Mouse (Mus musculus): ENCODE data around the gene Slc51b. TPM values are rescaled to one million over a fixed set of nuclear protein-coding genes. Genes with fewer than 3 reads are reported as not detected.

The Slc51b gene
- total and polyA plus RNA-seq, 3 experiments: not detected

- in situ Hi-C loops (cut with MboI; ENCODE audit: low pct_ligation_motif_present, low pct_unique_long_range_greater_than_20kb, low sequenced_read_pairs): loop anchor here (5.0 kb wide), 1 partner anchor 45 kb away; no protein-coding TSS in a partner anchor
- H3K4me2 ChIP-seq (ENCODE audit: insufficient read depth, low read depth, poor library complexity, severe bottlenecking): no peak overlapping the region
- dilution Hi-C loops (cut with MboI; ENCODE audit: extremely low pct_ligation_motif_present, extremely low pct_unique_long_range_greater_than_20kb, low sequenced_read_pairs): no loop called here
- peaks cover 0 to 4% of the 10 kb centered on the region in 2 experiments for H3K36me3 ChIP-seq (replicated peaks in 1 of 2; ENCODE audit: control insufficient read depth in 1 of 2, insufficient read depth in 1 of 2, low read length in 1 of 2)
- H3K27ac ChIP-seq (ENCODE audit: insufficient read depth, low read depth): no peak overlapping the region
- H3K4me3 ChIP-seq (replicated peaks in 1 of 3; ENCODE audit: low read depth in 2 of 3, low read length in 2 of 3, poor library complexity in 1 of 3): no peak overlapping the region
- H3K4me1 ChIP-seq (ENCODE audit: control insufficient read depth in 1 of 2, insufficient read depth in 2 of 2): peaks cover 0 to 4% of the 10 kb centered on the region in 2 experiments; a peak in 1 of 4 replicates
- TF ChIP-seq POLR2AphosphoS2 (IDR thresholded peaks at IDR 0.05; ENCODE audit: low read depth, low read length): no peak
- TF ChIP-seq RCOR1 (conservative IDR thresholded peaks at IDR 0.05; ENCODE audit: low read depth, low read length): no peak
- TF ChIP-seq CHD1 (IDR thresholded peaks at IDR 0.05; ENCODE audit: low read depth, low read length): no peak
- H3K9ac ChIP-seq (ENCODE audit: insufficient read depth, low read depth): no peak overlapping the region
- no peaks in the 10 kb centered on the region for H3K27me3 ChIP-seq (replicated peaks)
- no peak for DNase-seq (ENCODE audit: extremely low read depth)
- H3K9me3 ChIP-seq (replicated peaks; ENCODE audit: low read length): no peaks in the 10 kb centered on the region
- no peaks in the 10 kb centered on the region for H3K79me2 ChIP-seq (replicated peaks; ENCODE audit: control insufficient read depth, extremely low read depth, insufficient read depth, poor library complexity, severe bottlenecking)
These were observed 40.6 kb downstream of the Slc51b start for GRCm38 (mm10) chr9:65382031-65382750.

- Histone ChIP-seq H3K36me3 (replicated peaks in 1 of 2; ENCODE audit: control insufficient read depth in 1 of 2, insufficient read depth in 1 of 2, low read length in 1 of 2) (peaks cover 0 to 9% of the 10 kb centered on the region in 2 experiments), H3K27me3 (replicated peaks) (no peaks in the 10 kb centered on the region), H3K4me3 (replicated peaks in 1 of 3; ENCODE audit: low read depth in 2 of 3, low read length in 2 of 3, poor library complexity in 1 of 3) (no peak overlapping the region), H3K9ac (ENCODE audit: insufficient read depth, low read depth) (no peak overlapping the region), H3K4me1 (ENCODE audit: control insufficient read depth in 1 of 2, insufficient read depth in 2 of 2) (peaks cover 0 to 4% of the 10 kb centered on the region in 2 experiments; a peak in 1 of 4 replicates), H3K27ac (ENCODE audit: insufficient read depth, low read depth) (no peak overlapping the region), H3K9me3 (replicated peaks; ENCODE audit: low read length) (no peaks in the 10 kb centered on the region), H3K4me2 (ENCODE audit: insufficient read depth, low read depth, poor library complexity, severe bottlenecking) (no peak overlapping the region), H3K79me2 (replicated peaks; ENCODE audit: control insufficient read depth, extremely low read depth, insufficient read depth, poor library complexity, severe bottlenecking) (no peaks in the 10 kb centered on the region)
- TF ChIP-seq POLR2A (IDR thresholded peaks at IDR 0.05; ENCODE audit: low read depth, low read length): no peak
- TF ChIP-seq JUN (IDR thresholded peaks at IDR 0.05; ENCODE audit: insufficient read depth, low read depth, low read length): no peak
- TF ChIP-seq EP300 (IDR thresholded peaks at IDR 0.05; ENCODE audit: low read length): no peak
- in situ Hi-C loops (cut with MboI; ENCODE audit: low pct_ligation_motif_present, low pct_unique_long_range_greater_than_20kb, low sequenced_read_pairs): loop anchor here (5.0 kb wide), 1 partner anchor 46 kb away; no protein-coding TSS in a partner anchor
- dilution Hi-C loops (cut with MboI; ENCODE audit: extremely low pct_ligation_motif_present, extremely low pct_unique_long_range_greater_than_20kb, low sequenced_read_pairs): no loop called here
- DNase-seq (ENCODE audit: extremely low read depth): no peak
These were observed 41.7 kb downstream of the Slc51b start for GRCm38 (mm10) chr9:65381017-65381590.

- H3K36me3 ChIP-seq (replicated peaks in 1 of 2; ENCODE audit: control insufficient read depth in 1 of 2, insufficient read depth in 1 of 2, low read length in 1 of 2): peaks cover 0 to 22% of the 10 kb centered on the region in 2 experiments
- peaks cover 0 to 4% of the 10 kb centered on the region in 2 experiments; a peak in 1 of 4 replicates for H3K4me1 ChIP-seq (ENCODE audit: control insufficient read depth in 1 of 2, insufficient read depth in 2 of 2)
- no peak for TF ChIP-seq CTCF (conservative IDR thresholded peaks at IDR 0.05 in 1 of 2, IDR thresholded peaks at IDR 0.05 in 1 of 2; ENCODE audit: low read depth in 2 of 2, low read length in 2 of 2)
- no peak for TF ChIP-seq POLR2A (IDR thresholded peaks at IDR 0.05; ENCODE audit: low read depth, low read length)
- no peak for TF ChIP-seq ETS1 (conservative IDR thresholded peaks at IDR 0.05; ENCODE audit: low read depth, low read length)
- no peak for TF ChIP-seq MAFK (IDR thresholded peaks at IDR 0.05; ENCODE audit: insufficient replicate concordance, low read length)
- TF ChIP-seq NRF1 (IDR thresholded peaks at IDR 0.05; ENCODE audit: low read depth, low read length): no peak
- TF ChIP-seq TBP (conservative IDR thresholded peaks at IDR 0.05; ENCODE audit: low read depth, low read length): no peak
- TF ChIP-seq KAT2A (IDR thresholded peaks at IDR 0.05; ENCODE audit: insufficient replicate concordance, low read length): no peak
- no peak for TF ChIP-seq ZNF384 (IDR thresholded peaks at IDR 0.05; ENCODE audit: low read depth, low read length)
- TF ChIP-seq CHD2 (IDR thresholded peaks at IDR 0.05; ENCODE audit: low read length): no peak
- TF ChIP-seq JUN (IDR thresholded peaks at IDR 0.05; ENCODE audit: insufficient read depth, low read depth, low read length): no peak
- TF ChIP-seq USF2 (conservative IDR thresholded peaks at IDR 0.05; ENCODE audit: low read depth, low read length): no peak
- TF ChIP-seq MYC (IDR thresholded peaks at IDR 0.05; ENCODE audit: low read depth, low read length): no peak
- dilution Hi-C loops (cut with MboI; ENCODE audit: extremely low pct_ligation_motif_present, extremely low pct_unique_long_range_greater_than_20kb, low sequenced_read_pairs): no loop called here
- H3K27ac ChIP-seq (ENCODE audit: insufficient read depth, low read depth): no peak overlapping the region
- no peak overlapping the region for H3K9ac ChIP-seq (ENCODE audit: insufficient read depth, low read depth)
- H3K4me2 ChIP-seq (ENCODE audit: insufficient read depth, low read depth, poor library complexity, severe bottlenecking): no peak overlapping the region
- in situ Hi-C loops (cut with MboI; ENCODE audit: low pct_ligation_motif_present, low pct_unique_long_range_greater_than_20kb, low sequenced_read_pairs): no loop called here
- H3K9me3 ChIP-seq (replicated peaks; ENCODE audit: low read length): no peaks in the 10 kb centered on the region
- H3K27me3 ChIP-seq (replicated peaks): no peaks in the 10 kb centered on the region
- no peaks in the 10 kb centered on the region for H3K79me2 ChIP-seq (replicated peaks; ENCODE audit: control insufficient read depth, extremely low read depth, insufficient read depth, poor library complexity, severe bottlenecking)
- no peak overlapping the region for H3K4me3 ChIP-seq (replicated peaks in 1 of 3; ENCODE audit: low read depth in 2 of 3, low read length in 2 of 3, poor library complexity in 1 of 3)
- DNase-seq (ENCODE audit: extremely low read depth): no peak
These were observed 47.4 kb downstream of the Slc51b start for GRCm38 (mm10) chr9:65375163-65375934.
